Mouse (Mus musculus): ENCODE results near the gene Skor1. TPM values are rescaled to one million over a fixed set of nuclear protein-coding genes. Genes with fewer than 3 reads are reported as not detected.

The Skor1 gene
- polyA plus RNA-seq (2012; ENCODE audit: insufficient read depth, insufficient read length, missing spikeins): not detected in 2 replicates

- peak within 1 kb of the TSS; percentile 26; the same call in 1 of the 2 replicates for H3K4me3 ChIP-seq (ENCODE audit: insufficient read depth, low read length)
- TF ChIP-seq CTCF (IDR thresholded peaks at IDR 0.05; ENCODE audit: low read depth, low read length): no peak
- no peak for TF ChIP-seq POLR2A (IDR thresholded peaks at IDR 0.05; ENCODE audit: borderline replicate concordance, low read depth, low read length)
- no peak within 1 kb of the TSS for H3K27ac ChIP-seq (ENCODE audit: insufficient read depth, low read depth, low read length)
- no peaks in the 10 kb centered on the region for H3K4me1 ChIP-seq (ENCODE audit: control insufficient read depth, insufficient read depth, low read length)
These were observed at the start of gene Skor1 for GRCm38 (mm10) chr9:63148410-63149371. Gene Skor1 (minus strand): TSS chr9:63148961.

GRCm38 (mm10) chr9:63197252-63197651 is 48.5 kb upstream of the Skor1 start:
- no peak for TF ChIP-seq CTCF (IDR thresholded peaks at IDR 0.05; ENCODE audit: low read depth, low read length)
- no peak for TF ChIP-seq POLR2A (IDR thresholded peaks at IDR 0.05; ENCODE audit: borderline replicate concordance, low read depth, low read length)
- Histone ChIP-seq H3K4me3 (ENCODE audit: insufficient read depth, low read length) (no peak overlapping the region), H3K27ac (ENCODE audit: insufficient read depth, low read depth, low read length) (no peak overlapping the region), H3K4me1 (ENCODE audit: control insufficient read depth, insufficient read depth, low read length) (no peaks in the 10 kb centered on the region)

- H3K27ac ChIP-seq (ENCODE audit: insufficient read depth, low read depth, low read length): no peak overlapping the region
- H3K4me3 ChIP-seq (ENCODE audit: insufficient read depth, low read length): no peak overlapping the region
- TF ChIP-seq CTCF (IDR thresholded peaks at IDR 0.05; ENCODE audit: low read depth, low read length) (no peak), POLR2A (IDR thresholded peaks at IDR 0.05; ENCODE audit: borderline replicate concordance, low read depth, low read length) (no peak)
- no peaks in the 10 kb centered on the region for H3K4me1 ChIP-seq (ENCODE audit: control insufficient read depth, insufficient read depth, low read length)
These were observed 47.4 kb upstream of the Skor1 start for GRCm38 (mm10) chr9:63196114-63196682.

- no peak for TF ChIP-seq POLR2A (IDR thresholded peaks at IDR 0.05; ENCODE audit: borderline replicate concordance, low read depth, low read length)
- no peak for TF ChIP-seq CTCF (IDR thresholded peaks at IDR 0.05; ENCODE audit: low read depth, low read length)
- Histone ChIP-seq H3K4me1 (ENCODE audit: control insufficient read depth, insufficient read depth, low read length) (no peaks in the 10 kb centered on the region), H3K4me3 (ENCODE audit: insufficient read depth, low read length) (no peak overlapping the region), H3K27ac (ENCODE audit: insufficient read depth, low read depth, low read length) (no peak overlapping the region)
These were observed 46.8 kb upstream of the Skor1 start for GRCm38 (mm10) chr9:63195523-63195922.

- H3K4me3 ChIP-seq (ENCODE audit: insufficient read depth, low read length): no peak overlapping the region
- no peaks in the 10 kb centered on the region for H3K4me1 ChIP-seq (ENCODE audit: control insufficient read depth, insufficient read depth, low read length)
- H3K27ac ChIP-seq (ENCODE audit: insufficient read depth, low read depth, low read length): no peak overlapping the region
- no peak for TF ChIP-seq POLR2A (IDR thresholded peaks at IDR 0.05; ENCODE audit: borderline replicate concordance, low read depth, low read length)
These were observed 46.0 kb upstream of the Skor1 start for GRCm38 (mm10) chr9:63194791-63195190.

GRCm38 (mm10) chr9:63192809-63193208 is 44.0 kb upstream of the Skor1 start:
- H3K4me1 ChIP-seq (ENCODE audit: control insufficient read depth, insufficient read depth, low read length): no peaks in the 10 kb centered on the region
- TF ChIP-seq CTCF (IDR thresholded peaks at IDR 0.05; ENCODE audit: low read depth, low read length) (no peak), POLR2A (IDR thresholded peaks at IDR 0.05; ENCODE audit: borderline replicate concordance, low read depth, low read length) (no peak)

GRCm38 (mm10) chr9:63187310-63187709 is 38.5 kb upstream of the Skor1 start:
- Histone ChIP-seq H3K4me1 (ENCODE audit: control insufficient read depth, insufficient read depth, low read length) (no peaks in the 10 kb centered on the region), H3K27ac (ENCODE audit: insufficient read depth, low read depth, low read length) (no peak overlapping the region), H3K4me3 (ENCODE audit: insufficient read depth, low read length) (no peak overlapping the region)
- TF ChIP-seq POLR2A (IDR thresholded peaks at IDR 0.05; ENCODE audit: borderline replicate concordance, low read depth, low read length) (no peak), CTCF (IDR thresholded peaks at IDR 0.05; ENCODE audit: low read depth, low read length) (no peak)

More at GRCm38 (mm10) chr9:63192809-63193208, 44.0 kb upstream of the Skor1 start:
- no peak overlapping the region for H3K27ac ChIP-seq (ENCODE audit: insufficient read depth, low read depth, low read length)
- no peak overlapping the region for H3K4me3 ChIP-seq (ENCODE audit: insufficient read depth, low read length)

GRCm38 (mm10) chr9:63185249-63185648 is 36.5 kb upstream of the Skor1 start:
- TF ChIP-seq POLR2A (IDR thresholded peaks at IDR 0.05; ENCODE audit: borderline replicate concordance, low read depth, low read length): no peak
- TF ChIP-seq CTCF (IDR thresholded peaks at IDR 0.05; ENCODE audit: low read depth, low read length): no peak
- H3K4me3 ChIP-seq (ENCODE audit: insufficient read depth, low read length): no peak overlapping the region
- H3K4me1 ChIP-seq (ENCODE audit: control insufficient read depth, insufficient read depth, low read length): no peaks in the 10 kb centered on the region
- H3K27ac ChIP-seq (ENCODE audit: insufficient read depth, low read depth, low read length): no peak overlapping the region

- no peak overlapping the region for H3K27ac ChIP-seq (ENCODE audit: insufficient read depth, low read depth, low read length)
These were observed 35.1 kb upstream of the Skor1 start for GRCm38 (mm10) chr9:63183864-63184263.

More at GRCm38 (mm10) chr9:63183864-63184263, 35.1 kb upstream of the Skor1 start:
- TF ChIP-seq POLR2A (IDR thresholded peaks at IDR 0.05; ENCODE audit: borderline replicate concordance, low read depth, low read length) (no peak), CTCF (IDR thresholded peaks at IDR 0.05; ENCODE audit: low read depth, low read length) (no peak)
- Histone ChIP-seq H3K4me3 (ENCODE audit: insufficient read depth, low read length) (no peak overlapping the region), H3K4me1 (ENCODE audit: control insufficient read depth, insufficient read depth, low read length) (no peaks in the 10 kb centered on the region)

Measured in bone marrow macrophage, adult 2 months (primary cell).